Mouse (Mus musculus): ENCODE data around the gene Rsu1. TPM values are rescaled to one million over a fixed set of nuclear protein-coding genes. Genes with fewer than 3 reads are reported as not detected.

Gene Rsu1
- total RNA-seq, 2 experiments from 2014 or later = 35.3 to 37.8 TPM

- no peak for DNase-seq
Observed at GRCm38 (mm10) chr2:13039785-13040184, 231.4 kb downstream of the Rsu1 start.

GRCm38 (mm10) chr2:13038772-13039171 is 232.4 kb downstream of the Rsu1 start:
- no peak for DNase-seq

Other genes starting within 250 kb of the Rsu1 start
- under 1 TPM; 0.12 to 0.20 TPM for gene Cubn, start 220.4 kb upstream of the Rsu1 start, total RNA-seq (2021)

Measured in layer of hippocampus, postnatal 36 days (tissue).